Mouse (Mus musculus) thymus, adult 2 months (tissue): ENCODE measurements around the gene Lrrc26.

Experiments
- CTCF ChIP-seq: fragments of 200-500 bp; IDR thresholded peaks from 2 replicates; pipeline ENCODE4 v1.5.1; 2012; ENCODE audit warnings: mild to moderate bottlenecking, control low read depth, low read length, moderate library complexity, borderline replicate concordance; ENCODE audit not compliant: control insufficient read depth, poor library complexity, insufficient read depth; ENCODE audit errors: extremely low read depth
- POLR2A ChIP-seq: fragments of 200-500 bp; IDR thresholded peaks from 2 replicates; pipeline ENCODE4 v1.6.1; 2012; ENCODE audit warnings: mild to moderate bottlenecking, low read length, control low read depth, moderate library complexity; ENCODE audit not compliant: control insufficient read depth, poor library complexity, insufficient read depth; ENCODE audit errors: extremely low read depth

DNA sequence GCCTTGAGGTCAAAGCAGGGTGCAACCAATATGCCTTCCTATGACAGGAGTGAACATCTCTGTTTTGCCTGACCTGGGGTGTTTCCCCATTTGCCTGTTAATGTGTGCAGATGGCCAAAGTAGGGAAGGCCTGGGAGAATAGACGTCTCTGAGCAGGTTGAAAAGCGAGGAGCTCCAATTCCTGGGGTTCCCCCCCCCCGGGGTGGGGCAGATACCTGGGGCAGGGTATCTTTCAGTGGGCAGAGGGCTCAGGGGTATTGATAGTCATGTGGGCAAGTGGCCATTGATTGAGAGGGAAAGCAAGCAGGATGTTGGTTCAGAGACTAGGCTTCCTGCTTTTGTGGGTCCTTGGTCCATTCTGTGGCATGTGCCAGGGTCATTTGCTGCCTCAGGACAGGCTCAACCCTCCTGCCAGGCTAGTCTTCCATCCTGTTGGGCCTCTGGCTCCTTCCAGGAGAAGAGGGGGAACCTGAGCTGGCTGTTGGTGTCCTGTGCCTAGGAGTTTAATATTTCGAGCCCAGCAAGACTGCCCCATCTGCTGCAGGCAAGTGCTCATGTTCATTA is 21.9 kb upstream of the Lrrc26 start:
- TF ChIP-seq CTCF (no peak), POLR2A (no peak)
